Mouse (Mus musculus) liver, embryonic 11.5 days (tissue): ENCODE measurements at regions not wholly inside any gene's neighbourhood (a gene's known extent, or its start where the extent isn't known, plus 50 kb on each side); places are given as distances from the start of the nearest gene placed in this dataset.

ENCODE experiments used
- ATAC-seq: fragments of 200-750 bp; cut with Nextera tagmentation; replicated peaks from 2 replicates; pipeline ENCODE4 v1.8.0; 2017; ENCODE audit warnings: moderate number of reproducible peaks, mild to moderate bottlenecking, moderate TSS enrichment, moderate library complexity; ENCODE audit not compliant: low FRiP score
- DNase-seq: peaks from one replicate; pipeline ENCODE4 v3.0.0-alpha.2; 2017; ENCODE audit warnings: low spot score
- H3K27ac ChIP-seq: fragments of 300-500 bp; sonication (generic); 2 replicates; pipeline ENCODE4 v1.5.1; 2014; ENCODE audit warnings: mild to moderate bottlenecking, low read depth, low read length, control low read depth
- H3K27me3 ChIP-seq: fragments of 300-500 bp; sonication (generic); replicated peaks from 2 replicates; pipeline ENCODE4 v1.6.1; 2014; ENCODE audit warnings: low read length, mixed read lengths; ENCODE audit not compliant: control insufficient read depth, insufficient read depth
- H3K36me3 ChIP-seq: fragments of 300-500 bp; sonication (generic); 2 replicates; pipeline ENCODE4 v1.6.1; 2014; ENCODE audit warnings: mild to moderate bottlenecking, low read length, moderate library complexity, mixed read lengths; ENCODE audit not compliant: control insufficient read depth, insufficient read depth
- H3K4me1 ChIP-seq: fragments of 300-500 bp; sonication (generic); replicated peaks from 2 replicates; pipeline ENCODE4 v1.6.1; 2014; ENCODE audit warnings: low read length, mixed read lengths; ENCODE audit not compliant: control insufficient read depth, insufficient read depth
- H3K4me2 ChIP-seq: fragments of 300-500 bp; sonication (generic); 2 replicates; pipeline ENCODE4 v1.6.1; 2014; ENCODE audit warnings: mild to moderate bottlenecking, control low read depth, moderate library complexity
- H3K4me3 ChIP-seq: fragments of 300-500 bp; sonication (generic); 2 replicates; pipeline ENCODE4 v1.5.1; 2014; ENCODE audit warnings: low read depth, low read length, control low read depth
- H3K9ac ChIP-seq: fragments of 300-500 bp; sonication (generic); 2 replicates; pipeline ENCODE4 v1.6.1; 2014; ENCODE audit warnings: low read depth, low read length, control low read depth
- H3K9me3 ChIP-seq: fragments of 300-500 bp; sonication (generic); 2 replicates; pipeline ENCODE4 v1.6.1; 2016; ENCODE audit warnings: low read length, inconsistent platforms, mixed read lengths; ENCODE audit not compliant: control insufficient read depth
- WGBS: fragments of 180-500 bp; shearing (Covaris S2); extraction: QIAGEN DNeasy Blood & Tissue Kit; methylation state at CpG from one replicate; pipeline ENCODE4 v1.1.7; 2014; 5-methylcytosine and 5-hydroxymethylcytosine counted together

GRCm38 (mm10) chr13:72198341-72199105, 235.0 kb upstream of the Irx1 start:
- no peaks in the 10 kb centered on the region for H3K27me3 ChIP-seq
- no peaks in the 10 kb centered on the region for H3K4me1 ChIP-seq
- no peak overlapping the region for H3K9ac ChIP-seq
- no peaks in the 10 kb centered on the region for H3K36me3 ChIP-seq
- no peak overlapping the region for H3K27ac ChIP-seq
- H3K4me3 ChIP-seq = no peak overlapping the region
- H3K9me3 ChIP-seq = no peaks in the 10 kb centered on the region
- ATAC-seq = no peak
- WGBS = 68% methylated on average over 22 of the region's 22 CpGs
- no peak overlapping the region for H3K4me2 ChIP-seq
- no peak for DNase-seq

- Histone ChIP-seq H3K9ac (no peak overlapping the region), H3K4me3 (no peak overlapping the region), H3K4me2 (no peak overlapping the region), H3K36me3 (no peaks in the 10 kb centered on the region), H3K4me1 (no peaks in the 10 kb centered on the region), H3K27ac (no peak overlapping the region), H3K9me3 (no peaks in the 10 kb centered on the region), H3K27me3 (no peaks in the 10 kb centered on the region)
- WGBS = 69% methylated on average over 5 of the region's 5 CpGs
- ATAC-seq = no peak
- DNase-seq = no peak
These were observed 246.0 kb upstream of the Irx1 start for GRCm38 (mm10) chr13:72209518-72209917.

GRCm38 (mm10) chr13:72209946-72210456, 246.5 kb upstream of the Irx1 start:
- DNase-seq (no peak), ATAC-seq (no peak)
- H3K27ac ChIP-seq = no peak overlapping the region
- no peak overlapping the region for H3K9ac ChIP-seq
- H3K9me3 ChIP-seq = no peaks in the 10 kb centered on the region
- no peaks in the 10 kb centered on the region for H3K27me3 ChIP-seq
- H3K4me2 ChIP-seq = no peak overlapping the region
- H3K4me3 ChIP-seq = no peak overlapping the region
- no peaks in the 10 kb centered on the region for H3K4me1 ChIP-seq
- 26% methylated on average over 10 of the region's 10 CpGs for WGBS
- no peaks in the 10 kb centered on the region for H3K36me3 ChIP-seq

GRCm38 (mm10) chr13:72210474-72211309, 247.2 kb upstream of the Irx1 start:
- Histone ChIP-seq H3K36me3 (no peaks in the 10 kb centered on the region), H3K4me3 (no peak overlapping the region), H3K9me3 (no peaks in the 10 kb centered on the region), H3K9ac (no peak overlapping the region), H3K27ac (no peak overlapping the region), H3K4me2 (no peak overlapping the region), H3K27me3 (no peaks in the 10 kb centered on the region), H3K4me1 (no peaks in the 10 kb centered on the region)
- no peak for DNase-seq
- 70% methylated on average over 7 of the region's 7 CpGs for WGBS
- ATAC-seq = no peak

GRCm38 (mm10) chr13:72211716-72212115, 248.2 kb upstream of the Irx1 start:
- Histone ChIP-seq H3K4me1 (no peaks in the 10 kb centered on the region), H3K9me3 (no peaks in the 10 kb centered on the region), H3K4me2 (no peak overlapping the region), H3K9ac (no peak overlapping the region), H3K36me3 (no peaks in the 10 kb centered on the region), H3K27me3 (no peaks in the 10 kb centered on the region), H3K4me3 (no peak overlapping the region), H3K27ac (no peak overlapping the region)
- no peak for ATAC-seq
- whole genome bisulfite sequencing = 84% methylated on average over 4 of the region's 4 CpGs
- no peak for DNase-seq

GRCm38 (mm10) chr13:72212747-72213146, 249.2 kb upstream of the Irx1 start:
- H3K27ac ChIP-seq = no peak overlapping the region
- H3K4me1 ChIP-seq = no peaks in the 10 kb centered on the region
- DNase-seq (no peak), ATAC-seq (no peak)
- H3K9me3 ChIP-seq = no peaks in the 10 kb centered on the region
- no peak overlapping the region for H3K4me2 ChIP-seq
- no peaks in the 10 kb centered on the region for H3K27me3 ChIP-seq
- no peak overlapping the region for H3K9ac ChIP-seq
- no peak overlapping the region for H3K4me3 ChIP-seq
- WGBS = 79% methylated on average over 2 of the region's 2 CpGs
- no peaks in the 10 kb centered on the region for H3K36me3 ChIP-seq

GRCm38 (mm10) chr13:72219329-72219728, 255.8 kb upstream of the Irx1 start:
- no peak for ATAC-seq
- H3K9me3 ChIP-seq = no peaks in the 10 kb centered on the region
- WGBS = 91% methylated on average over 2 of the region's 2 CpGs
- H3K4me2 ChIP-seq = no peak overlapping the region
- H3K9ac ChIP-seq = no peak overlapping the region
- no peak for DNase-seq
- H3K4me3 ChIP-seq = no peak overlapping the region
- H3K4me1 ChIP-seq = no peaks in the 10 kb centered on the region
- no peaks in the 10 kb centered on the region for H3K36me3 ChIP-seq
- H3K27ac ChIP-seq = no peak overlapping the region
- H3K27me3 ChIP-seq = no peaks in the 10 kb centered on the region

- 97% methylated on average over 1 of the region's 1 CpGs for WGBS
- no peak overlapping the region for H3K4me3 ChIP-seq
- no peaks in the 10 kb centered on the region for H3K4me1 ChIP-seq
- no peak overlapping the region for H3K9ac ChIP-seq
- no peaks in the 10 kb centered on the region for H3K27me3 ChIP-seq
- no peak overlapping the region for H3K27ac ChIP-seq
- no peak for DNase-seq
- H3K36me3 ChIP-seq = no peaks in the 10 kb centered on the region
- ATAC-seq = no peak
- H3K4me2 ChIP-seq = no peak overlapping the region
- H3K9me3 ChIP-seq = no peaks in the 10 kb centered on the region
These were observed 263.6 kb upstream of the Irx1 start for GRCm38 (mm10) chr13:72227102-72227501.
